28 mouse cellular contexts compared by ENCODE assay signal in genomic region chr4:75730798-75731400, GRCm38 (mm10).
DNase-seq lines count a peak whose midpoint lies in the region; ATAC-seq and TF ChIP-seq lines count a peak whose summit lies in the region.
"Had no signal": no experiment of that assay in that cellular context is flagged by ENCODE, and none has a peak within 500 bp of the region (broad histone marks: within the 10 kb centered on the region; RNA-seq: fewer than 3 reads in every experiment).

No protein-coding gene starts in this region.

- H3K4me3 ChIP-seq in heart, embryonic 15.5 days, result no peak overlapping the region
- H3K4me3 ChIP-seq in heart, embryonic 10.5 days, result no peak overlapping the region
- no peak overlapping the region for H3K4me3 ChIP-seq in lung, embryonic 14.5 days (ENCODE audit: low read depth, low read length)
- H3K4me3 ChIP-seq in lung, adult 2 months (replicated peaks; ENCODE audit: extremely low read depth, low read depth, low read length), result no peak overlapping the region
- H3K4me3 ChIP-seq in stomach, embryonic 15.5 days (replicated peaks), result no peak overlapping the region
- H3K4me3 ChIP-seq: erythroblast, embryonic 14.5 days; hindbrain, embryonic 10.5 days; hindbrain, embryonic 15.5 days; limb, embryonic 13.5 days; liver, embryonic 12.5 days; midbrain, embryonic 13.5 days had no signal

- no peaks in the 10 kb centered on the region for H3K27me3 ChIP-seq in heart, embryonic 15.5 days
- no peaks in the 10 kb centered on the region for H3K27me3 ChIP-seq in heart, embryonic 10.5 days (ENCODE audit: insufficient read depth, poor library complexity, severe bottlenecking)
- no peaks in the 10 kb centered on the region for H3K27me3 ChIP-seq in lung, embryonic 14.5 days (ENCODE audit: insufficient read depth, low read length)
- H3K27me3 ChIP-seq in stomach, embryonic 15.5 days (replicated peaks), result no peaks in the 10 kb centered on the region
- H3K27me3 ChIP-seq: CH12.LX; hindbrain, embryonic 15.5 days; limb, embryonic 13.5 days; liver, embryonic 12.5 days; midbrain, embryonic 13.5 days had no signal

- no peak; the same call in 1 of the 2 replicates for ATAC-seq in heart, embryonic 15.5 days (replicated peaks; ENCODE audit: insufficient number of reproducible peaks, insufficient read depth, low FRiP score, low read depth)
- ATAC-seq in lung, embryonic 14.5 days (ENCODE audit: insufficient read depth), result peak; percentile 92
- ATAC-seq in stomach, embryonic 15.5 days (ENCODE audit: insufficient read depth, low FRiP score, low read depth), result peak; percentile 89
- ATAC-seq: activated CD4-positive, CD25-positive, alpha-beta regulatory T cell, adult 4 months; forebrain, postnatal 0 days; inflammation-experienced regulatory T-cells, adult 6 months; liver, embryonic 12.5 days; midbrain, embryonic 13.5 days had no signal

- TF ChIP-seq POLR2A in lung, adult 2 months (IDR thresholded peaks at IDR 0.05; ENCODE audit: borderline replicate concordance, extremely low read depth, low read depth, low read length), result no peak

- no peaks in the 10 kb centered on the region for H3K9me3 ChIP-seq in heart, embryonic 15.5 days (replicated peaks)
- H3K9me3 ChIP-seq in heart, embryonic 10.5 days, result no peaks in the 10 kb centered on the region
- no peaks in the 10 kb centered on the region for H3K9me3 ChIP-seq in lung, embryonic 14.5 days (ENCODE audit: low read depth, low read length)
- H3K9me3 ChIP-seq in stomach, embryonic 15.5 days, result no peaks in the 10 kb centered on the region
- H3K9me3 ChIP-seq: hindbrain, embryonic 10.5 days; hindbrain, embryonic 15.5 days; limb, embryonic 13.5 days; liver, embryonic 12.5 days; midbrain, embryonic 13.5 days had no signal

- peaks cover 5% of the 10 kb centered on the region; the same call in 1 of the 2 replicates for H3K4me1 ChIP-seq in heart, embryonic 15.5 days (replicated peaks)
- 0 out of 2 replicates have a peak, but pooled peaks cover 6% of the 10 kb centered on the region for H3K4me1 ChIP-seq in heart, embryonic 10.5 days
- 0 out of 2 replicates have a peak, but pooled peaks cover 3% of the 10 kb centered on the region for H3K4me1 ChIP-seq in lung, embryonic 14.5 days (ENCODE audit: insufficient read depth)
- H3K4me1 ChIP-seq in lung, adult 2 months (ENCODE audit: control insufficient read depth, insufficient read depth, low read length), result no peaks in the 10 kb centered on the region
- H3K4me1 ChIP-seq in stomach, embryonic 15.5 days, result no peaks in the 10 kb centered on the region
- H3K4me1 ChIP-seq: hindbrain, embryonic 10.5 days; hindbrain, embryonic 15.5 days; limb, embryonic 13.5 days; liver, embryonic 12.5 days; midbrain, embryonic 13.5 days had no signal

- no peaks in the 10 kb centered on the region for H3K36me3 ChIP-seq in heart, embryonic 15.5 days
- no peaks in the 10 kb centered on the region for H3K36me3 ChIP-seq in heart, embryonic 10.5 days
- H3K36me3 ChIP-seq in lung, embryonic 14.5 days (ENCODE audit: insufficient read depth), result no peaks in the 10 kb centered on the region
- no peaks in the 10 kb centered on the region for H3K36me3 ChIP-seq in stomach, embryonic 15.5 days
- H3K36me3 ChIP-seq: hindbrain, embryonic 10.5 days; hindbrain, embryonic 15.5 days; limb, embryonic 13.5 days; liver, embryonic 12.5 days; midbrain, embryonic 13.5 days had no signal

- WGBS in heart, embryonic 15.5 days, result 31% methylated on average over 3 of the region's 3 CpGs
- 49% methylated on average over 3 of the region's 3 CpGs for WGBS in heart, embryonic 10.5 days
- 32% methylated on average over 3 of the region's 3 CpGs for WGBS in lung, embryonic 14.5 days
- 54% methylated on average over 3 of the region's 3 CpGs for WGBS in lung, adult 2 months
- WGBS in stomach, embryonic 15.5 days, result 47% methylated on average over 3 of the region's 3 CpGs

- peak overlapping the region; percentile 63 for H3K27ac ChIP-seq in heart, embryonic 15.5 days
- no peak overlapping the region for H3K27ac ChIP-seq in heart, embryonic 10.5 days
- H3K27ac ChIP-seq in lung, embryonic 14.5 days (ENCODE audit: low read depth), result no peak overlapping the region; the same call in 1 of the 2 replicates
- no peak overlapping the region for H3K27ac ChIP-seq in stomach, embryonic 15.5 days
- H3K27ac ChIP-seq: hindbrain, embryonic 10.5 days; hindbrain, embryonic 15.5 days; kidney, postnatal 0 days; limb, embryonic 13.5 days; liver, embryonic 12.5 days; macrophage; midbrain, embryonic 13.5 days had no signal

- no peak overlapping the region for H3K4me2 ChIP-seq in heart, embryonic 15.5 days
- H3K4me2 ChIP-seq in lung, embryonic 14.5 days, result no peak overlapping the region
- no peak overlapping the region for H3K4me2 ChIP-seq in stomach, embryonic 15.5 days
- H3K4me2 ChIP-seq: hindbrain, embryonic 15.5 days; limb, embryonic 13.5 days; liver, embryonic 12.5 days; midbrain, embryonic 13.5 days had no signal

- TF ChIP-seq CTCF in lung, embryonic 14.5 days (IDR thresholded peaks at IDR 0.05; ENCODE audit: low read depth), result no peak
- TF ChIP-seq CTCF in lung, adult 2 months (IDR thresholded peaks at IDR 0.05; ENCODE audit: insufficient read depth, low read length), result no peak

- peak; percentile 2 for DNase-seq in heart, adult 18-20 months
- DNase-seq in heart, adult 11 months, result no peak
- DNase-seq in heart, embryonic 10.5 days (ENCODE audit: low spot score), result no peak
- DNase-seq in lung, embryonic 14.5 days, result peak; percentile 85
- no peak for DNase-seq in lung, adult 2 months
- DNase-seq in spleen, postnatal 10 days (ENCODE audit: low spot score in 2 of 2), result no peak
- DNase-seq: adrenal gland, adult 2 months; adrenal gland, postnatal 36 days; cerebellum, adult 18-20 months; cerebellum, postnatal 10 days; forebrain, postnatal 0 days; kidney, adult 8-10 months; kidney, postnatal 4 days; lung, adult 18-20 months; thymus, postnatal 14 days had no signal

- H3K9ac ChIP-seq in heart, embryonic 15.5 days, result no peak overlapping the region
- H3K9ac ChIP-seq in lung, embryonic 14.5 days, result no peak overlapping the region
- no peak overlapping the region for H3K9ac ChIP-seq in stomach, embryonic 15.5 days
- H3K9ac ChIP-seq: forebrain, postnatal 0 days; hindbrain, embryonic 15.5 days; limb, embryonic 13.5 days; liver, embryonic 12.5 days; midbrain, embryonic 13.5 days had no signal

Comparison
In these comparisons a context has a peak if more than half of its experiments do, and no peak if none do; other contexts are left out.
1. DNase-seq: peak in heart, adult 18-20 months (2 of 2) and lung, embryonic 14.5 days (single experiment); none in heart, adult 11 months (single experiment), heart, embryonic 10.5 days (single experiment), lung, adult 2 months (single experiment) and spleen, postnatal 10 days (0 of 2).